ENCODE assay signal across 24 mouse cellular contexts in genomic region chr19:58951521-58951920, GRCm38 (mm10). TPM values are rescaled to one million over a fixed set of nuclear protein-coding genes. Genes with fewer than 3 reads are reported as not detected.
A peak's percentile ranks its signal among the peaks of the same experiment; 100 is the strongest.
DNase-seq lines count a peak whose midpoint lies in the region; ATAC-seq and TF ChIP-seq lines count a peak whose summit lies in the region.
"Had no signal": no experiment of that assay in that cellular context is flagged by ENCODE, and none has a peak within 500 bp of the region (broad histone marks: within the 10 kb centered on the region; RNA-seq: fewer than 3 reads in every experiment).

No protein-coding gene starts in this region.

- DNase-seq in forebrain, embryonic 14.5 days (ENCODE audit: low spot score): peak; percentile 58
- no peak for DNase-seq in forebrain, embryonic 10.5 days (ENCODE audit: extremely low spot score, low spot score)
- DNase-seq in forebrain, embryonic 11.5 days (ENCODE audit: low spot score): no peak
- DNase-seq in midbrain, embryonic 11.5 days (ENCODE audit: low spot score, missing footprints): peak; percentile 33
- no peak for DNase-seq in midbrain, postnatal 0 days (ENCODE audit: low spot score)
- no peak for DNase-seq in cerebellum, postnatal 25 days
- DNase-seq: adrenal gland, adult 2 months; adrenal gland, postnatal 10 days; adrenal gland, postnatal 25 days; B cell, adult 2 months; cerebellum, adult 11-12 months; cerebellum, adult 2 months; cerebellum, adult 9-10 months; cerebellum, postnatal 10 days; cerebellum, postnatal 36 days; embryo, embryonic 11 days had no signal

- TF ChIP-seq CTCF in midbrain, postnatal 0 days (IDR thresholded peaks at IDR 0.05): no peak

- no peak overlapping the region for H3K4me2 ChIP-seq in forebrain, embryonic 14.5 days (ENCODE audit: low read length)
- H3K4me2 ChIP-seq in forebrain, embryonic 16.5 days (ENCODE audit: low read length): no peak overlapping the region
- no peak overlapping the region for H3K4me2 ChIP-seq in forebrain, embryonic 11.5 days (ENCODE audit: low read depth, low read length, severe bottlenecking)
- H3K4me2 ChIP-seq in midbrain, embryonic 11.5 days: no peak overlapping the region
- H3K4me2 ChIP-seq in midbrain, postnatal 0 days (ENCODE audit: low read depth, low read length, poor library complexity, severe bottlenecking): no peak overlapping the region
- H3K4me2 ChIP-seq: embryonic facial prominence, embryonic 13.5 days; embryonic facial prominence, embryonic 15.5 days had no signal

- H3K9me3 ChIP-seq in forebrain, embryonic 14.5 days (replicated peaks; ENCODE audit: control insufficient read depth, low read length): no peaks in the 10 kb centered on the region
- no peaks in the 10 kb centered on the region for H3K9me3 ChIP-seq in forebrain, embryonic 10.5 days
- no peaks in the 10 kb centered on the region for H3K9me3 ChIP-seq in forebrain, embryonic 16.5 days (ENCODE audit: control insufficient read depth, low read length)
- H3K9me3 ChIP-seq in forebrain, embryonic 11.5 days (ENCODE audit: control insufficient read depth, low read length): no peaks in the 10 kb centered on the region
- no peaks in the 10 kb centered on the region for H3K9me3 ChIP-seq in midbrain, embryonic 11.5 days (ENCODE audit: control insufficient read depth, low read length)
- H3K9me3 ChIP-seq in midbrain, postnatal 0 days (ENCODE audit: low read length): no peaks in the 10 kb centered on the region
- H3K9me3 ChIP-seq: embryonic facial prominence, embryonic 13.5 days; embryonic facial prominence, embryonic 15.5 days; G1E had no signal

- no peak overlapping the region for H3K4me3 ChIP-seq in forebrain, embryonic 14.5 days (ENCODE audit: low read depth, low read length)
- no peak overlapping the region for H3K4me3 ChIP-seq in forebrain, embryonic 10.5 days
- no peak overlapping the region for H3K4me3 ChIP-seq in forebrain, embryonic 16.5 days (replicated peaks; ENCODE audit: low read length)
- H3K4me3 ChIP-seq in forebrain, embryonic 11.5 days (ENCODE audit: low read depth, low read length): no peak overlapping the region
- no peak overlapping the region for H3K4me3 ChIP-seq in midbrain, embryonic 11.5 days (ENCODE audit: low read depth, low read length)
- no peak overlapping the region for H3K4me3 ChIP-seq in midbrain, postnatal 0 days (ENCODE audit: low read depth, low read length)
- H3K4me3 ChIP-seq: embryonic facial prominence, embryonic 13.5 days; embryonic facial prominence, embryonic 15.5 days had no signal

- H3K4me1 ChIP-seq in forebrain, embryonic 14.5 days (ENCODE audit: control insufficient read depth, insufficient read depth, low read length): no peaks in the 10 kb centered on the region
- no peaks in the 10 kb centered on the region for H3K4me1 ChIP-seq in forebrain, embryonic 10.5 days
- peaks cover 7% of the 10 kb centered on the region for H3K4me1 ChIP-seq in forebrain, embryonic 16.5 days (replicated peaks; ENCODE audit: control insufficient read depth, insufficient read depth, low read length)
- no peaks in the 10 kb centered on the region for H3K4me1 ChIP-seq in forebrain, embryonic 11.5 days (replicated peaks; ENCODE audit: control insufficient read depth, insufficient read depth, low read length)
- no peaks in the 10 kb centered on the region for H3K4me1 ChIP-seq in midbrain, embryonic 11.5 days (ENCODE audit: control insufficient read depth, insufficient read depth, low read length)
- H3K4me1 ChIP-seq in midbrain, postnatal 0 days (ENCODE audit: insufficient read depth, low read length): no peaks in the 10 kb centered on the region
- H3K4me1 ChIP-seq: embryonic facial prominence, embryonic 13.5 days; embryonic facial prominence, embryonic 15.5 days had no signal

- no peak overlapping the region for H3K9ac ChIP-seq in forebrain, embryonic 14.5 days (ENCODE audit: low read length)
- no peak overlapping the region for H3K9ac ChIP-seq in forebrain, embryonic 16.5 days (replicated peaks; ENCODE audit: low read depth, low read length)
- H3K9ac ChIP-seq in forebrain, embryonic 11.5 days (ENCODE audit: low read length): no peak overlapping the region
- H3K9ac ChIP-seq in midbrain, embryonic 11.5 days (ENCODE audit: low read length): no peak overlapping the region
- H3K9ac ChIP-seq in midbrain, postnatal 0 days (replicated peaks; ENCODE audit: low read length, poor library complexity, severe bottlenecking): no peak overlapping the region
- H3K9ac ChIP-seq: embryonic facial prominence, embryonic 13.5 days; embryonic facial prominence, embryonic 15.5 days had no signal

- no peak for ATAC-seq in forebrain, embryonic 14.5 days
- ATAC-seq in forebrain, embryonic 16.5 days: peak; percentile 45; the same call in 1 of the 2 replicates
- ATAC-seq in forebrain, embryonic 11.5 days (replicated peaks; ENCODE audit: low FRiP score): no peak
- ATAC-seq in midbrain, embryonic 11.5 days (ENCODE audit: low FRiP score): no peak
- ATAC-seq in midbrain, postnatal 0 days (ENCODE audit: low FRiP score): no peak
- ATAC-seq: CD4-positive, CD25-positive, alpha-beta regulatory T cell, adult 4 months had no signal

- H3K27me3 ChIP-seq in forebrain, embryonic 14.5 days (replicated peaks; ENCODE audit: control insufficient read depth, insufficient read depth, low read length): 0 out of 2 replicates have a peak, but pooled peaks cover 6% of the 10 kb centered on the region
- peaks cover 82% of the 10 kb centered on the region for H3K27me3 ChIP-seq in forebrain, embryonic 10.5 days (ENCODE audit: poor library complexity, severe bottlenecking)
- H3K27me3 ChIP-seq in forebrain, embryonic 16.5 days (replicated peaks; ENCODE audit: control insufficient read depth, insufficient read depth, low read length): peaks cover 8% of the 10 kb centered on the region
- H3K27me3 ChIP-seq in forebrain, embryonic 11.5 days (ENCODE audit: control insufficient read depth, insufficient read depth, low read length): peaks cover 2% of the 10 kb centered on the region; the same call in 1 of the 2 replicates
- H3K27me3 ChIP-seq in midbrain, embryonic 11.5 days (ENCODE audit: control insufficient read depth, insufficient read depth, low read length): no peaks in the 10 kb centered on the region; the same call in 1 of the 2 replicates
- peaks cover 15% of the 10 kb centered on the region for H3K27me3 ChIP-seq in midbrain, postnatal 0 days (ENCODE audit: insufficient read depth, low read length)
- H3K27me3 ChIP-seq: CH12.LX had no signal

- no peak overlapping the region for H3K27ac ChIP-seq in forebrain, embryonic 14.5 days (ENCODE audit: low read depth, low read length)
- H3K27ac ChIP-seq in forebrain, embryonic 10.5 days: no peak overlapping the region
- H3K27ac ChIP-seq in forebrain, embryonic 16.5 days (ENCODE audit: low read length): no peak overlapping the region; the same call in 1 of the 2 replicates
- H3K27ac ChIP-seq in forebrain, embryonic 11.5 days (ENCODE audit: low read depth, low read length): no peak overlapping the region
- no peak overlapping the region for H3K27ac ChIP-seq in midbrain, embryonic 11.5 days (ENCODE audit: low read depth, low read length)
- H3K27ac ChIP-seq in midbrain, postnatal 0 days (ENCODE audit: low read depth, low read length): no peak overlapping the region
- H3K27ac ChIP-seq: embryonic facial prominence, embryonic 13.5 days; embryonic facial prominence, embryonic 15.5 days had no signal

- H3K36me3 ChIP-seq in forebrain, embryonic 14.5 days (ENCODE audit: control insufficient read depth, insufficient read depth, low read length): no peaks in the 10 kb centered on the region
- H3K36me3 ChIP-seq in forebrain, embryonic 10.5 days (replicated peaks): no peaks in the 10 kb centered on the region
- H3K36me3 ChIP-seq in forebrain, embryonic 16.5 days (ENCODE audit: control insufficient read depth, insufficient read depth): no peaks in the 10 kb centered on the region
- no peaks in the 10 kb centered on the region for H3K36me3 ChIP-seq in forebrain, embryonic 11.5 days (ENCODE audit: control insufficient read depth, insufficient read depth, low read length)
- H3K36me3 ChIP-seq in midbrain, embryonic 11.5 days (ENCODE audit: control insufficient read depth, insufficient read depth, low read length): no peaks in the 10 kb centered on the region
- H3K36me3 ChIP-seq in midbrain, postnatal 0 days (ENCODE audit: insufficient read depth, low read length): no peaks in the 10 kb centered on the region
- H3K36me3 ChIP-seq: embryonic facial prominence, embryonic 13.5 days; embryonic facial prominence, embryonic 15.5 days; G1E had no signal

- WGBS in forebrain, embryonic 14.5 days: 66% methylated on average over 3 of the region's 3 CpGs
- WGBS in forebrain, embryonic 10.5 days: 93% methylated on average over 3 of the region's 3 CpGs
- 69% methylated on average over 3 of the region's 3 CpGs for WGBS in forebrain, embryonic 16.5 days
- 93% methylated on average over 3 of the region's 3 CpGs for WGBS in forebrain, embryonic 11.5 days
- WGBS in midbrain, embryonic 11.5 days: 85% methylated on average over 3 of the region's 3 CpGs
- 97% methylated on average over 3 of the region's 3 CpGs for WGBS in midbrain, postnatal 0 days

RNA-seq across cellular contexts. Expression of gene Hspa12a, which starts 8.1 kb away (rescaled TPM):
- polyA plus RNA-seq in forebrain, embryonic 14.5 days (2014; fragmentation: Nextera tagmentation; extraction: Ambion mirVana): 21.8 and 33.0 TPM in 2 replicates
- 5.7 and 7.2 TPM in 2 replicates for polyA plus RNA-seq in forebrain, embryonic 10.5 days (2016; fragmentation: Nextera tagmentation; extraction: Ambion mirVana)
- polyA plus RNA-seq in forebrain, embryonic 16.5 days (2015; fragmentation: Nextera tagmentation; extraction: Ambion mirVana): 67.5 and 69.7 TPM in 2 replicates
- polyA plus RNA-seq in forebrain, embryonic 11.5 days (2014; fragmentation: Nextera tagmentation; extraction: Ambion mirVana): 6.5 and 7.4 TPM in 2 replicates
- polyA plus RNA-seq in midbrain, embryonic 11.5 days (2014; fragmentation: Nextera tagmentation; extraction: Ambion mirVana): 9.3 and 10.6 TPM in 2 replicates
- total RNA-seq in midbrain, postnatal 0 days (2014; rRNA removed): 73.7 and 80.0 TPM in 2 replicates
- polyA plus RNA-seq in midbrain, postnatal 0 days (2015; fragmentation: Nextera tagmentation; extraction: Ambion mirVana): 53.8 and 54.0 TPM in 2 replicates
- total RNA-seq: common myeloid progenitor, adult 5-6 weeks had no signal
- polyA plus RNA-seq: G1E had no signal

RNA-seq across cellular contexts. Expression of gene Eno4, which starts 8.3 kb away (rescaled TPM):
- polyA plus RNA-seq in forebrain, embryonic 14.5 days (2014; fragmentation: Nextera tagmentation; extraction: Ambion mirVana): 1.1 and 1.6 TPM in 2 replicates
- polyA plus RNA-seq in forebrain, embryonic 10.5 days (2016; fragmentation: Nextera tagmentation; extraction: Ambion mirVana): 1.3 and 1.4 TPM in 2 replicates
- polyA plus RNA-seq in forebrain, embryonic 16.5 days (2015; fragmentation: Nextera tagmentation; extraction: Ambion mirVana): 1.6 and 1.7 TPM in 2 replicates
- polyA plus RNA-seq in forebrain, embryonic 11.5 days (2014; fragmentation: Nextera tagmentation; extraction: Ambion mirVana): 0.98 and 1.9 TPM in 2 replicates
- polyA plus RNA-seq in midbrain, embryonic 11.5 days (2014; fragmentation: Nextera tagmentation; extraction: Ambion mirVana): 0.39 and 0.45 TPM in 2 replicates
- 0.42 and 0.71 TPM in 2 replicates for total RNA-seq in midbrain, postnatal 0 days (2014; rRNA removed)
- polyA plus RNA-seq in midbrain, postnatal 0 days (2015; fragmentation: Nextera tagmentation; extraction: Ambion mirVana): 1.3 and 1.5 TPM in 2 replicates
- total RNA-seq: common myeloid progenitor, adult 5-6 weeks; gastrocnemius, adult 18-20 months had no signal
- polyA plus RNA-seq: CD4-positive, CD25-positive, alpha-beta regulatory T cell, adult 4 months had no signal

Comparison
In these comparisons a context has a peak if more than half of its experiments do, and no peak if none do; other contexts are left out.
1. DNase-seq: peak in forebrain, embryonic 14.5 days (single experiment) and midbrain, embryonic 11.5 days (single experiment); none in forebrain, embryonic 10.5 days (single experiment), forebrain, embryonic 11.5 days (single experiment), midbrain, postnatal 0 days (single experiment) and cerebellum, postnatal 25 days (0 of 2).